Mouse (Mus musculus) ovary, postnatal 36 days (tissue): ENCODE measurements around the gene Cdc42bpa.

Experiments
- DNase-seq: peaks from one replicate; pipeline ENCODE4 v3.0.0; 2022; ENCODE audit warnings: low spot score, mixed read lengths

Cdc42bpa gene

GRCm38 (mm10) chr1:180031705-180032548 lies 71.7 kb downstream of the Cdc42bpa start:
- no peak for DNase-seq

GRCm38 (mm10) chr1:180037461-180037860 lies 77.2 kb downstream of the Cdc42bpa start:
- DNase-seq: no peak

- no peak for DNase-seq
Observed at GRCm38 (mm10) chr1:180044160-180044559, 83.9 kb downstream of the Cdc42bpa start.

DNA sequence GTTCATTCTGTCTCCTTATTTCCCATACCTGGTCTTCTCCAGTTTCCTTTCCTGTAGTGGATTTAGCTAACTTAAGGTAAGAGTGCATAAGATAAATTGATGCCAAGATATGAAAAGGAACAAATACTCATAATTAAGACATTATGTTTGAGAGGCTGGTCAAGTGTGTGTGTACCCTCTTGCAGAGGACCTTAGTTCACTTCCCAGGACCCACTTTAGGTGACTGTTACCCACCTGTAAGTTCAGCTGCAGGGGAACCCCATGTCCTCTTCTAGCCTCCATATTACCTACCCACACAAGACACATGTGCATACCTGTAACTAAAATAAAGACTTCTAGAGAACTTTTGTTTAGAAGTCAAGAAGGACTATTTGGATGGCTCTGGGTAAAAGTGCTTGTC lies 84.9 kb downstream of the Cdc42bpa start:
- DNase-seq: no peak

GRCm38 (mm10) chr1:180089176-180089575 lies 128.9 kb downstream of the Cdc42bpa start:
- DNase-seq: no peak

- no peak for DNase-seq
Observed at GRCm38 (mm10) chr1:180098426-180098825, 138.2 kb downstream of the Cdc42bpa start.

- no peak for DNase-seq
Observed at GRCm38 (mm10) chr1:180104567-180104966, 144.3 kb downstream of the Cdc42bpa start.

- no peak for DNase-seq
Observed at GRCm38 (mm10) chr1:180109050-180109449, 148.8 kb downstream of the Cdc42bpa start.

- no peak for DNase-seq
Observed at GRCm38 (mm10) chr1:180116525-180116924, 156.3 kb downstream of the Cdc42bpa start.

DNA sequence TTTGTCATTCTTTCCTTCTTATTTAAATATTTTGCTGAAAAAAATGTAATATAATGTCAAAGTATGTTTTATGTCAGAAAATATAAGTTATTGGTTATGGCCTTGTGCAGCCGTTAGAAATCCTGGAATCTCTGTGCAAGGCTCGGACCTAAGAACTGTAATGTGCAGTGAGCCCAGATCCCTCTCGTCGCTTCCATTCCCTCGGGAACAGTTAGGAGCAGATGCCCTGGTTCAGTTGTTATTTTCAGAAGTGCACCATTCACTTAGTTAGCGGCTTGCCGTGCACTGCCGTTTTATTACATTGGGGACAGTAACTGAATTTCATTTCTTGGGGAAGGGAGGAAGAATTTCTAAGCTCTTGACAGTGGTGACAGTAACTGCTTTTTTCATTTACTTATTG lies 158.0 kb downstream of the Cdc42bpa start:
- no peak for DNase-seq

- no peak for DNase-seq
Observed at GRCm38 (mm10) chr1:180128077-180128792, 168.0 kb downstream of the Cdc42bpa start.

DNA sequence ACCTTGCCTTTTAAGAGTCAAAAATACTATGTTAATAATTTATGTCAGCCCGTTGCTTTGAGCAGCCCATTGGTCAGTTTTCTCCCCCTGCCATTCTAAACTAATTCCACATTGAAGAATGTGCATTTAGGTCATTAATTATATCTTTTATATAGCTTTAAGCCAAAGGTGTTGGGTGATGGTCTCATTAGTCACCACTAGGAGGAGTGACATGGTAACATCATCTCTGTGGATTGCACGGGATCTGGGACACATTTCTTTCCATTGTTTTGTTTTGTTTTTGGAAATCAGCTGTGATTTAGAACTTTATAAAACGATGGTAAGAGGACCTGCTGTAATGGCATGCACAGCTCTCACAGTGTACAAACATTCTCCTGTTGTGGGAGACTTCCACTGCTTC lies 171.1 kb downstream of the Cdc42bpa start:
- DNase-seq: no peak

- DNase-seq: no peak
Observed at GRCm38 (mm10) chr1:180132187-180132586, 171.9 kb downstream of the Cdc42bpa start.

- DNase-seq: no peak
Observed at GRCm38 (mm10) chr1:180139158-180139557, 178.9 kb downstream of the Cdc42bpa start.

- no peak for DNase-seq
Observed at GRCm38 (mm10) chr1:180140970-180141369, 180.7 kb downstream of the Cdc42bpa start.

DNA sequence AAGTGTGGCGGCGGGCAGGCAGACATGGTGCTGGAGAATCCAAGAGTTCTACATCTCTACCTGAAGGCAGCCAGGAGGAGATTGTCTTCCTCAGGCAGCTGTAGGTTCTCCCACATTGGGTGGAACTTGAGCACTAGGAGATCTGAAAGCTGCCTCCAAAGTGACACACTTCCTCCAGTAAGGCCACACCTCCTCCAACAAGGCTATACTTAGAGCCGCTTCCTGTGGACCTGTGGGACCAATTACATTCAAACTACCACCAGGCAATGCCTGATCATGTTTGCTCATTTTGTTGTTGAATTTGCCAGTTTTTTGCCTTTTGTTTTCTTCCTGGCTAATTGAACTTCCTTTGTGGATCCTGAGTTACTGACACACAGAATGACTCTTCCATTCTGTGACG lies 187.8 kb downstream of the Cdc42bpa start:
- DNase-seq: no peak

DNA sequence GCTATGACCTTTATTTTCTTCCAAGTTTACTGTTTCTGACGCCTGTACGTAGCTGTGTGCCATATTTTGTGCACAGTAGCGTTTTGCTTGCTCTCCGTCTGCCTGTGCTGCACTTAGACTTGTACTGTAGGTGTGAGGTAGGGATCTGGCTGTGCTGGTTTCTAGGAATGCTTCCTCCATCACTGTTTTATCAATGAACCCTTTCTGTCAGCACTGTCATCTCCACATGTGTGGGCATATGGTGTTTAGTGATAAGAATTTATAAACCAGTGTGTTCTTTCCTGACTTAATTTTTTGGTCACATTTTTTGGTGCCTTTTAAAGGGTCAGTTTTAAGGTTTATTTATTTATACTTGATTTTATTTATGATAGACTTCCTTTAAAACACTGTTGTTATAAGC lies 188.3 kb downstream of the Cdc42bpa start:
- DNase-seq: no peak

DNA sequence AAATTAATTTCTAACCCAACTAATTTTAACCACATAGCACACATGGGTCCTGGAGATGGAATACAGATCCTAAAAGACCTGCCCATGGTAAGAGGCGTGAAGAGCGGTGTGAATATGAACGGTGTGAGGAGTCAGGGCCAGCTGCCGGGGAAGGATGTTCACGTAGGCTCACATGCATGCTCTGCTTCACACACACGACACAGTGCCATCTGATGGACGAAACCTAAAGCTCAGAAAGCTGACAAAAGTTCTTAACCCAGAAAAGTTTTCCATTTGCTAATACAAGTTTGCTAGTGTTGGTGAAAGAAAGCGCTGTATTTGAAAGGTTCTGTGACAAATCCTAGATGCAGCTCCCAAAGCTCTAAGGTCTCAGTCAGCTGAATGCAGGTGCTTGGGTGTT lies 190.9 kb downstream of the Cdc42bpa start:
- no peak for DNase-seq

- DNase-seq: no peak
Observed at GRCm38 (mm10) chr1:180158648-180159047, 198.4 kb downstream of the Cdc42bpa start.

DNA sequence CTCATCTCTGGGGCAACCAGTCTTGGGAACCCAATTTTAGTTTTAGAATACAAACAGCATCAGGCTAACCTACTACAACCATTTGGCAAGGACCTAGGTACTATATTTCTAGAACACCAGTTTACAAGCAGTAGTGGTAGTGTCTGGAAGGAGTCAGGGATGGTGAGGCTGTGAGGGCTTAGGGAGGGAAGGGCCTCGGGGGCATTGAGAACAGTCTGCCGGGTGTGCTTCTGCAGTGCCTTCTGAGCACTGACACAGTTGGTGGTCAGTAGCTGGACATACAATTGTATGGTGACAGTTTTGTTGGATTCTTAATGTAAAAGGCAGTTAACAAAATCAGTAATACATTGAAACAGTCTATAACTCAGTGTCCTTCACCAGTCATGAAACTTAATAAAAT lies 200.3 kb downstream of the Cdc42bpa start:
- no peak for DNase-seq

- no peak for DNase-seq
Observed at GRCm38 (mm10) chr1:180161160-180161559, 200.9 kb downstream of the Cdc42bpa start.

GRCm38 (mm10) chr1:180161566-180162355 lies 201.5 kb downstream of the Cdc42bpa start:
- DNase-seq: no peak

DNA sequence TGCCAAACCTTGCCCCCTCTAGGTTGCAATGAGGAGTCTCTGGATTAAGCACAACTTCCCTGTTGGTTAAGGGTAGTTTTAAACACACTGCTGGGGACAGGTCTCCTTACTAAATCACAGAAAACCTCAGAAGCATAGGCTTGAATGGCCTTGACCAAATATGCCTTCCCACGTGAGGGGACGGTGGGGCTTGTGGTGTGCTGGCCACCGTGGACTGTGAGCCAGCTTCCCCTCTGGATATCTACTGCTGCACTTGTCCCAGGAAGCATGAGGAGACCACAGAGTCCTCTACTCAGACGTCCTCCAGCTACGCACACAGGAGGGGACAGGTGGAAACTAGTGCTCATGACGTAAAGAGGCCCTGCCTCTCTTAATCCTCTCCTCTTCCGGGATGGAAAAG lies 202.7 kb downstream of the Cdc42bpa start:
- no peak for DNase-seq
